Mouse (Mus musculus) hindbrain, embryonic 13.5 days (tissue): Measurements from ENCODE around the gene Ptpn5. TPM values are rescaled to one million over a fixed set of nuclear protein-coding genes. Genes with fewer than 3 reads are reported as not detected.

ENCODE experiments used
- ATAC-seq: fragments of 200-750 bp; cut with Nextera tagmentation; 2 replicates; pipeline ENCODE4 v1.8.0; 2017; ENCODE audit warnings: moderate TSS enrichment; ENCODE audit not compliant: low FRiP score
- H3K27ac ChIP-seq: fragments of 300-500 bp; sonication (generic); 2 replicates; pipeline ENCODE4 v1.5.1; 2015; ENCODE audit warnings: inconsistent platforms, mild to moderate bottlenecking, moderate library complexity
- H3K27me3 ChIP-seq: fragments of 300-500 bp; sonication (generic); 2 replicates; pipeline ENCODE4 v1.6.1; 2015; ENCODE audit warnings: mild to moderate bottlenecking, inconsistent platforms
- H3K36me3 ChIP-seq: fragments of 300-500 bp; sonication (generic); 2 replicates; pipeline ENCODE4 v1.6.1; 2015; ENCODE audit warnings: mild to moderate bottlenecking, inconsistent platforms
- H3K4me1 ChIP-seq: fragments of 300-500 bp; sonication (generic); replicated peaks from 2 replicates; pipeline ENCODE4 v1.6.1; 2015; ENCODE audit warnings: inconsistent platforms
- H3K4me2 ChIP-seq: fragments of 300-500 bp; sonication (generic); 2 replicates; pipeline ENCODE4 v1.6.1; 2015; ENCODE audit warnings: inconsistent platforms, mild to moderate bottlenecking, moderate library complexity
- H3K4me3 ChIP-seq: fragments of 300-500 bp; sonication (generic); 2 replicates; pipeline ENCODE4 v1.5.1; 2015; ENCODE audit warnings: mild to moderate bottlenecking, inconsistent platforms
- H3K9ac ChIP-seq: fragments of 300-500 bp; sonication (generic); 2 replicates; pipeline ENCODE4 v1.6.1; 2015; ENCODE audit warnings: mild to moderate bottlenecking, inconsistent platforms
- H3K9me3 ChIP-seq: fragments of 300-500 bp; sonication (generic); 2 replicates; pipeline ENCODE4 v1.6.1; 2016; ENCODE audit warnings: inconsistent platforms
- WGBS: fragments of 180-500 bp; shearing (Covaris S2); methylation state at CpG from one replicate; pipeline ENCODE4 v1.1.7; 2015; 5-methylcytosine and 5-hydroxymethylcytosine counted together
- polyA plus RNA-seq: library from polyadenylated mRNA; unstranded; fragments of >200 nt; fragmentation: Nextera tagmentation; extraction: Ambion mirVana; gene quantifications from 2 replicates; pipeline ENCODE4 v1.2.1, GENCODE M21; 2015

Gene Ptpn5
- polyA plus RNA-seq, 1 experiment from 2014 or later = 112 TPM

GRCm38 (mm10) chr7:47108779-47109189, 24.7 kb downstream of the Ptpn5 start:
- Histone ChIP-seq H3K27me3 (no peaks in the 10 kb centered on the region), H3K4me2 (no peak overlapping the region), H3K9me3 (no peaks in the 10 kb centered on the region), H3K4me3 (no peak overlapping the region), H3K4me1 (no peaks in the 10 kb centered on the region), H3K9ac (no peak overlapping the region), H3K36me3 (peaks cover 50% of the 10 kb centered on the region), H3K27ac (no peak overlapping the region)
- no peak for ATAC-seq
- WGBS = 92% methylated on average over 13 of the region's 13 CpGs

- Histone ChIP-seq H3K27ac (no peak overlapping the region), H3K9me3 (no peaks in the 10 kb centered on the region), H3K4me2 (no peak overlapping the region), H3K9ac (no peak overlapping the region), H3K36me3 (peaks cover 45% of the 10 kb centered on the region), H3K4me3 (no peak overlapping the region), H3K27me3 (no peaks in the 10 kb centered on the region), H3K4me1 (no peaks in the 10 kb centered on the region)
- no peak for ATAC-seq
Measured at GRCm38 (mm10) chr7:47106949-47107348, 26.5 kb downstream of the Ptpn5 start.

GRCm38 (mm10) chr7:47103671-47104414, 29.6 kb downstream of the Ptpn5 start:
- Histone ChIP-seq H3K9me3 (no peaks in the 10 kb centered on the region), H3K4me2 (no peak overlapping the region), H3K36me3 (peaks cover 20% of the 10 kb centered on the region), H3K4me3 (no peak overlapping the region), H3K9ac (no peak overlapping the region), H3K4me1 (no peaks in the 10 kb centered on the region), H3K27me3 (no peaks in the 10 kb centered on the region), H3K27ac (no peak overlapping the region)
- 90% methylated on average over 1 of the region's 1 CpGs for WGBS
- ATAC-seq = no peak

DNA sequence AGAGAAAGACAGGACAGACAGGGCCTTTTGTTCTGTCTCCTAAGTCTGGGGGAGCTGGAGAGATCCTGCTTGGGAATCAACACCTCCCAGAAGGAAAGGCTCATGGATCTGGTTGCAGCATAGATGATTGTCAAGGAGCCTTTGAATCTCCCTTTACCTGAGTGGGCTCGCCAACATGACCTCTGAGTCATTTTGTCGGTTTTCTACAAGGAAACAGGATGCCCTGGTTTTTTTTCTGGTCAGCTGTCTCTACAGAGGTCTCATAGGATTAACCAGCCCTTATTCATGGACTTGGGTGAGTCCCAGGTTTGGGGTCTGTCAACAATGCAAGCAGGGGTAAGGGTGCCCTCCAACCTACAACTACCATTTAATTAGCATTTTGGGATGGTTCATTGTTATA, 30.5 kb downstream of the Ptpn5 start:
- Histone ChIP-seq H3K27ac (no peak overlapping the region), H3K9me3 (no peaks in the 10 kb centered on the region), H3K27me3 (no peaks in the 10 kb centered on the region), H3K36me3 (peaks cover 13% of the 10 kb centered on the region; the same call in 1 of the 2 replicates), H3K4me1 (no peaks in the 10 kb centered on the region), H3K4me2 (no peak overlapping the region), H3K9ac (no peak overlapping the region), H3K4me3 (no peak overlapping the region)
- 86% methylated on average over 2 of the region's 2 CpGs for WGBS
- no peak for ATAC-seq

GRCm38 (mm10) chr7:47100615-47101014, 32.9 kb downstream of the Ptpn5 start:
- H3K9ac ChIP-seq = no peak overlapping the region
- H3K36me3 ChIP-seq = peaks cover 4% of the 10 kb centered on the region; the same call in 1 of the 2 replicates
- H3K9me3 ChIP-seq = no peaks in the 10 kb centered on the region
- no peaks in the 10 kb centered on the region for H3K27me3 ChIP-seq
- no peak overlapping the region for H3K4me3 ChIP-seq
- no peaks in the 10 kb centered on the region for H3K4me1 ChIP-seq
- 70% methylated on average over 6 of the region's 6 CpGs for WGBS
- no peak overlapping the region for H3K27ac ChIP-seq
- H3K4me2 ChIP-seq = no peak overlapping the region
- ATAC-seq = no peak

DNA sequence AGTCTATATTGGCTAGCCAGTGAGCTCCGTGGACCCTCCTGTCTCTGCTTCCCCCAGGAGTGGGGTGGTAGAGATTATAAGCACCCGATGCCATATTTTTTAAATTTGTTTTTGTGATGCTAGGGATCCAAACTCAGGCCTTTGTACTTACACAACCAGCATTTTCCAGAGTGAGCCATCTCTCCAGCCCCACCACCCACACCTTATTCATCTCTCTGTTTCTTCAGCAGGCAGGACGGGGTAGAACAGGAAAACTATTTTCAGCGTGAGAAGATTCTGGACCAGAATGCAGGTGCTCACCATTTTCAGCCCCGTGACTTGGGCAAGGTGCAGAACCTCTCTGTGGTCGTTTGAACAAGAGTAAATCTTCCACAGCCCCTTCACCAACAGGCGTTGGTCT, 34.2 kb downstream of the Ptpn5 start:
- no peaks in the 10 kb centered on the region for H3K27me3 ChIP-seq
- no peak for ATAC-seq
- 86% methylated on average over 7 of the region's 7 CpGs for WGBS
- no peak overlapping the region for H3K9ac ChIP-seq
- no peaks in the 10 kb centered on the region for H3K9me3 ChIP-seq
- peaks cover 9% of the 10 kb centered on the region; the same call in 1 of the 2 replicates for H3K36me3 ChIP-seq
- H3K4me3 ChIP-seq = no peak overlapping the region
- no peak overlapping the region for H3K27ac ChIP-seq
- H3K4me1 ChIP-seq = no peaks in the 10 kb centered on the region
- no peak overlapping the region for H3K4me2 ChIP-seq

DNA sequence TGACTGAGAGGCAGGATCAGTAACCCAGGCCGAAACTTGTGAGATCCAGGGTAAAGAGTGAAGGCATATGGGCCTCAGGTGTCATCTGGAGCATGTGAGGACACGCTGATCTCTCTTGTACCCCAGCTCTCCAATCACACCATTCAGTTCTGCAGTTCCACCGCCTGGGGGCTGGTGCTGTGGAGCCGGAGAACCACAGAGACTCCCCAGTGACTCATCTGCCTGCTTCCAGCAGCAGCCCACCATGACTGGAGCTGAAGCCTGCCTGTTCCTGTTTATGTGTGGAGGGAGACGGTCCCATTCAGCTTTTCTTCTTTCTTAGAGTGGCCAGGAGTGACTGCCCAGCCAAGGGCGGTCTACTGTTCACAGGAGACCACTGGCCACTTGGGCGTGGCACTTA, 35.4 kb downstream of the Ptpn5 start:
- H3K27me3 ChIP-seq = no peaks in the 10 kb centered on the region
- no peak for ATAC-seq
- H3K27ac ChIP-seq = no peak overlapping the region; the same call in 1 of the 2 replicates
- no peak overlapping the region for H3K4me2 ChIP-seq
- no peak overlapping the region for H3K4me3 ChIP-seq
- H3K4me1 ChIP-seq = no peaks in the 10 kb centered on the region
- H3K9me3 ChIP-seq = no peaks in the 10 kb centered on the region
- no peak overlapping the region for H3K9ac ChIP-seq
- 68% methylated on average over 7 of the region's 7 CpGs for WGBS
- H3K36me3 ChIP-seq = peaks cover 13% of the 10 kb centered on the region

GRCm38 (mm10) chr7:47094969-47095368, 38.5 kb downstream of the Ptpn5 start:
- Histone ChIP-seq H3K4me1 (no peaks in the 10 kb centered on the region), H3K36me3 (peaks cover 30% of the 10 kb centered on the region), H3K27me3 (no peaks in the 10 kb centered on the region), H3K4me2 (no peak overlapping the region), H3K27ac (no peak overlapping the region), H3K4me3 (no peak overlapping the region), H3K9ac (no peak overlapping the region), H3K9me3 (no peaks in the 10 kb centered on the region)
- ATAC-seq = no peak
- WGBS = 89% methylated on average over 2 of the region's 2 CpGs

DNA sequence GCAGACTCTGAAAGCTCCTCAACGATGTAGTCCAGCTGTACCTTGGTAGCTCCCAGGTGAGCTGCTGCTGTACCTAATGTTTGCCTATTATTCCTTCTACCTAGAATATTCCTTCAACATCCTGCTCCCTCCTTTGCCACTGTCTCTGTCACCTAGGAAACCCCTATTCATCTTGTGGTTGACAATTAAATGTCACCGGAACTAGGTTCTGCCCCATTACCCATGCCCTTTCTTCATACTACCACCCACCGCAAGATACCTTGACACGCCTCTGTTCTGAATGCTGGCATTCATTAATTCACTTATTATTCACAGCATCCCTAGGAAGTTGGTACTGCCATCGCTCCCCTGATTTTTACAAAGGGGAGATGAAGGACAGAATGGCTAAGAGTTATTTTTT, 39.5 kb downstream of the Ptpn5 start:
- Histone ChIP-seq H3K9ac (no peak overlapping the region), H3K4me1 (no peaks in the 10 kb centered on the region), H3K27me3 (no peaks in the 10 kb centered on the region), H3K4me2 (no peak overlapping the region), H3K9me3 (no peaks in the 10 kb centered on the region), H3K4me3 (no peak overlapping the region), H3K27ac (no peak overlapping the region), H3K36me3 (peaks cover 37% of the 10 kb centered on the region)
- 73% methylated on average over 5 of the region's 5 CpGs for WGBS
- no peak for ATAC-seq

DNA sequence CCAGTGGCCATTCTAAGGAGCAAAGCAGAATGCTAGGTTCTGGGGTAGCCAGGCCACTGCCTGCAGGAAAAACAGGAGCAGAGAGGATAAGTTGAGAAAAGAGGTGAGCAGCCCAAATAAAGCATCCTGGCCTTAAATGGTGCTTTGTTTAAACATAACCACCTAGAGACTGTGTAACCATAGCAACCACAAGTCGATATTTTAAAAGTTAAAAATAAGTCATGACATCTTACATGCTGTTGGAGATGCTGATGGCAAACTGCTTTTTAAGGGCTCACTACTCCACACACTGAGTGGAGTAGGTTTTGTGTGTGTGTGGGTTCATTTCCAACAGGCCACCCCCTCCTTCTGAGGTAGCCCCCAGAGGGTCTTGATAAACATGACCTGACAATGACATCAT, 48.4 kb downstream of the Ptpn5 start:
- Histone ChIP-seq H3K4me3 (no peak overlapping the region), H3K36me3 (peaks cover 92% of the 10 kb centered on the region), H3K27me3 (no peaks in the 10 kb centered on the region), H3K4me2 (no peak overlapping the region), H3K9ac (no peak overlapping the region), H3K9me3 (no peaks in the 10 kb centered on the region), H3K27ac (no peak overlapping the region), H3K4me1 (no peaks in the 10 kb centered on the region)
- WGBS = 84% methylated on average over 1 of the region's 1 CpGs
- ATAC-seq = no peak

DNA sequence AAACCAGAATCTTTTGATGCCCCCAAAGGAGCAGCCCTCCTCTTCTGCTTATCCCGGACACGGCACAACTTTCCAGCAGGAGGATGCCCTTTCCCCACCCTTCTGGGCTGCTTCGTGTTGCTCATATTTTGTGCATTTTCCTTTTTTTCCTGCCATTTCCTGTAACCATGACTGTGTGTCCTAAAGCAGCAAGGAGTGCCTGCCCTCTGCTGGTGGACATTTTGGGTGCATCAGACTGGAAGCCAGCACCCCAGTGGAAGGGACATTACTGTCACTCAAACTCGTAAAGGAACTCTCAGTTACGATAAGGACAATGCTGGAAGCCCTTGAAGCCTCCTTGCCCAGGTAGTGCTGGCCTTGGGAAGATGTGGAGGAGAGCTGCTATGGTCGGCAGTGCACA, 52.2 kb downstream of the Ptpn5 start:
- WGBS = 57% methylated on average over 6 of the region's 6 CpGs
- Histone ChIP-seq H3K36me3 (peaks cover 85% of the 10 kb centered on the region), H3K4me3 (no peak overlapping the region), H3K4me2 (no peak overlapping the region), H3K9ac (0 out of 2 replicates have a peak overlapping the region, but pooled peaks have one; percentile 31), H3K27ac (no peak overlapping the region), H3K9me3 (no peaks in the 10 kb centered on the region), H3K4me1 (no peaks in the 10 kb centered on the region), H3K27me3 (no peaks in the 10 kb centered on the region)
- ATAC-seq = no peak

DNA sequence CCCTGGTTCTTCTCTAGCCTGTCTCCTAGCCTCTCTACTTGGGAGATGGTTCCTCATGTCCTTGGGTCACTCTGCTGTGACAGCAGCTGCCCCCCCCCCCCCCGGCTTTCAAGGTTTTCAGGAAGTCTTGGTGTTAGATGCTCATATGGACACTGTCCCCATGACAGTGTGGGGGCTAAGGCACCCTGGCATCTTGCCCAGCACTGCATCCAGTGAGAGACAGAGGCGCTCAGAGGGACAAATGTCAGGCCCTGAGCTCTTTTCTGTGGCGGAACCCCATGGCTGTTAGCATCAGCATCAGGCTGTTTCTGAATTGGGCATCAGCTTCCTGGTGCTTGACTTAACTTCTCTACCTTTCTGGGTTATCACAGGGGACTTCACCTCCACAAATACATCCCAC, 52.6 kb downstream of the Ptpn5 start:
- H3K27me3 ChIP-seq = no peaks in the 10 kb centered on the region
- H3K4me1 ChIP-seq = no peaks in the 10 kb centered on the region
- WGBS = 63% methylated on average over 3 of the region's 3 CpGs
- 0 out of 2 replicates have a peak overlapping the region, but pooled peaks have one; percentile 31 for H3K9ac ChIP-seq
- H3K9me3 ChIP-seq = no peaks in the 10 kb centered on the region
- no peak for ATAC-seq
- H3K4me2 ChIP-seq = no peak overlapping the region
- H3K27ac ChIP-seq = no peak overlapping the region
- peaks cover 83% of the 10 kb centered on the region for H3K36me3 ChIP-seq
- no peak overlapping the region for H3K4me3 ChIP-seq

GRCm38 (mm10) chr7:47077451-47077850, 56.0 kb downstream of the Ptpn5 start:
- WGBS = 72% methylated on average over 8 of the region's 8 CpGs
- Histone ChIP-seq H3K27ac (no peak overlapping the region), H3K36me3 (peaks cover 49% of the 10 kb centered on the region)

More at GRCm38 (mm10) chr7:47077451-47077850, 56.0 kb downstream of the Ptpn5 start:
- Histone ChIP-seq H3K4me3 (no peak overlapping the region), H3K9ac (no peak overlapping the region), H3K9me3 (no peaks in the 10 kb centered on the region), H3K4me1 (0 out of 2 replicates have a peak, but pooled peaks cover 3% of the 10 kb centered on the region), H3K27me3 (no peaks in the 10 kb centered on the region), H3K4me2 (no peak overlapping the region)
- no peak for ATAC-seq
